Mouse (Mus musculus) intestine, embryonic 16.5 days (tissue): ENCODE measurements at regions not wholly inside any gene's neighbourhood (a gene's known extent, or its start where the extent isn't known, plus 50 kb on each side); places are given as distances from the start of the nearest gene placed in this dataset.

ENCODE experiments used
- ATAC-seq: fragments of 200-750 bp; cut with Nextera tagmentation; 2 replicates; pipeline ENCODE4 v1.8.0; 2017; ENCODE audit warnings: moderate TSS enrichment, moderate library complexity
- H3K27ac ChIP-seq: fragments of 300-500 bp; sonication (generic); 2 replicates; pipeline ENCODE4 v1.5.1; 2014; ENCODE audit warnings: mild to moderate bottlenecking, low read length
- H3K27me3 ChIP-seq: fragments of 300-500 bp; sonication (generic); replicated peaks from 2 replicates; pipeline ENCODE4 v1.6.1; 2014; ENCODE audit warnings: low read length, control low read depth, mixed read lengths; ENCODE audit not compliant: control insufficient read depth, insufficient read depth
- H3K36me3 ChIP-seq: fragments of 300-500 bp; sonication (generic); 2 replicates; pipeline ENCODE4 v1.6.1; 2014; ENCODE audit warnings: low read length, control low read depth; ENCODE audit not compliant: control insufficient read depth, insufficient read depth
- H3K4me1 ChIP-seq: fragments of 300-500 bp; sonication (generic); 2 replicates; pipeline ENCODE4 v1.6.1; 2014; ENCODE audit warnings: low read length, control low read depth, mixed read lengths; ENCODE audit not compliant: control insufficient read depth, insufficient read depth
- H3K4me2 ChIP-seq: fragments of 300-500 bp; sonication (generic); 2 replicates; pipeline ENCODE4 v1.6.1; 2014; ENCODE audit warnings: low read depth, low read length, control low read depth
- H3K4me3 ChIP-seq: fragments of 300-500 bp; sonication (generic); 2 replicates; pipeline ENCODE4 v1.5.1; 2014; ENCODE audit warnings: mild to moderate bottlenecking, low read length
- H3K9ac ChIP-seq: fragments of 300-500 bp; sonication (generic); 2 replicates; pipeline ENCODE4 v1.6.1; 2014; ENCODE audit warnings: low read depth, low read length
- H3K9me3 ChIP-seq: fragments of 300-500 bp; sonication (generic); 2 replicates; pipeline ENCODE4 v1.6.1; 2016; ENCODE audit warnings: low read length, control low read depth; ENCODE audit not compliant: control insufficient read depth
- WGBS: fragments of 180-500 bp; shearing (Covaris S2); extraction: QIAGEN DNeasy Blood & Tissue Kit; methylation state at CpG from one replicate; pipeline ENCODE4 v1.1.7; 2014; 5-methylcytosine and 5-hydroxymethylcytosine counted together

DNA sequence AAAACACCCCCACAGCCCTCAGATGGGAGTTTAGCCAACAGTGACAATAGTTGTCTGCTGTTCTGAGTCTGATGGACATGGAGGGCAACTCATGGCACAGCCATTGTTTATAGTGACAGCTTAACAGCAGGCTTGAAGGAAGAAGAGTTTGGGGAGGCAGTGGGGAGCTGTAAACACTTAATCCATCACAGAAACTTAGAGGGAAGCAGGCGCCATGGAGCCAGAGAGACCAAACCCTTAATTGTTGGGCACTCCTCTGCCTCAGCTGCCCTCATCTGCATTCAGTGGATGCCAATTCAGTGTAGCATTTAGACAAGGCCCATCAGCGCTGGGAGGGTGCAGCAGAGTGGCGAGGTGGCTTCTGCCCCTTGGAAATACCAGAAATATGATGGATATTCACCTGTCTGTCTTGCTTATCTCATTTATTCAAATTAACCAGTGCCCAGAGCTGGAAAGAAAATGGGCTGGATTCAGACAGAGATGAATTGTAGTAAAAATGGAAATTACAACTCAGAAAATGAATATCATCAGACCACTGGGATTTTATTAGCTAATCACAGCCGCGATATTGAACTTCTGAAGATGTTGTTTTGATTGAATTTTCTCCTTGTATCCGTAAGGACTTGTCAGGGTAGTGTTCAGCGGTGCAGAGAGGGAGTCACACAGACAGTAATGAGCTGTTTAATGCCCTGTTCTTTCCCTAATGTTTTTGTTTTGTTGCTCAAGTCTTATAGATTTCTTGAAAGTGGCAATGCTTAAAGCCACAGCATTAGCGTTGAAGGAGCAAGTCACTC is 108.1 kb downstream of the Ackr3 start:
- Histone ChIP-seq H3K9me3 (no peaks in the 10 kb centered on the region), H3K36me3 (no peaks in the 10 kb centered on the region), H3K4me3 (no peak overlapping the region), H3K4me2 (no peak overlapping the region), H3K9ac (no peak overlapping the region), H3K27ac (no peak overlapping the region), H3K27me3 (no peaks in the 10 kb centered on the region), H3K4me1 (no peaks in the 10 kb centered on the region)
- no peak for ATAC-seq
- WGBS = 69% methylated on average over 8 of the region's 8 CpGs

DNA sequence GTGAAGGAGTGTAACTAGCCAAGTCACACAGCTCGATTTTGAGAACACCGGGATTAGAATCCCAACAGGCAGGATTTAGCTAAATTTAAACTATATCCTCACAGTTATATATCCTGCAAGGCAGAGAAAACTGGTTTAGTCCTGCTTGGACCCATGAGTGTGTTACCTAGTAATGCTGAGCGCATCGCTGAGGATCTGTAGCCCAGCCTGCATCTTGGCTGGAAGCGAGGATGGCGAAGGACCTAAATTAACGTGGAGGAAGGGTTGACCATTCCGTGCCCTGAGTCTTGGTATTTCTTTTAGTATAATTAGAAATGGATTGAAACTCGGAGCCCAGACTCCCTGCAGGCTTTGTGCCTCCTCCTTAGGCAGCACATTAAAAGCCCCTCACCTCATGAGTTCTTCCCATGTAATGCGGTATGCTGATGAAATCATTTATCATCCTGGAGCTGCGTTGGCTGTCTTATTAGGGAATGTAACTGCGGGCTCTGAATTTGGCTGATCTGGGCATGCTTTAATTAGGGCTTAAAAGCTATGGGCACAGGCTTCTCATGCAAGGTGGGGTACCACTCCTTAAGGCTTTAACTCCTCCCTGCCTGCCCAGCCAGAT is 110.1 kb downstream of the Ackr3 start:
- H3K9ac ChIP-seq = no peak overlapping the region
- no peak overlapping the region for H3K4me2 ChIP-seq
- H3K27me3 ChIP-seq = no peaks in the 10 kb centered on the region
- H3K4me3 ChIP-seq = no peak overlapping the region
- H3K9me3 ChIP-seq = no peaks in the 10 kb centered on the region
- H3K27ac ChIP-seq = no peak overlapping the region
- no peaks in the 10 kb centered on the region for H3K4me1 ChIP-seq
- H3K36me3 ChIP-seq = no peaks in the 10 kb centered on the region
- no peak for ATAC-seq
- WGBS = 84% methylated on average over 12 of the region's 12 CpGs

DNA sequence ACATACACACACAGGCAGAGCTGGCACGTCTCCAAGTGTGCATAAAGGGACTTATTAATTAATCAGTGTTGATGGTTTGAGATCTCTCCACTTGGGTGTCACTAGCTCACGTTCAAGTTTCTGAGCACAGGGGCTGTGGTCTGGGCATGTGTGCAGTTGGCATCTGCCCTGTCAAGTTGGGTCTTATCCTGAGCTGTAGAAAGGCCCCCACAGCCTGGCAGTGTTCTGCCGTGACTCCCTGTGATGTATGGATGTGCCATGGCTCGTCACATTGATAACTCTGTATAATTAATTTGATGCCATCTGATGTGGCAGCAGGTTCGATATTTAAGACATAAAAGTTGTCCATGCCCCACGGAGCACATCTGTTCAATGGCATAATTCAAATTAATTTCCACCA is 114.1 kb downstream of the Ackr3 start:
- Histone ChIP-seq H3K4me2 (no peak overlapping the region), H3K9ac (no peak overlapping the region), H3K27ac (no peak overlapping the region), H3K4me3 (no peak overlapping the region), H3K36me3 (no peaks in the 10 kb centered on the region), H3K27me3 (no peaks in the 10 kb centered on the region), H3K9me3 (no peaks in the 10 kb centered on the region), H3K4me1 (no peaks in the 10 kb centered on the region)
- 79% methylated on average over 6 of the region's 6 CpGs for WGBS
- ATAC-seq = no peak

DNA sequence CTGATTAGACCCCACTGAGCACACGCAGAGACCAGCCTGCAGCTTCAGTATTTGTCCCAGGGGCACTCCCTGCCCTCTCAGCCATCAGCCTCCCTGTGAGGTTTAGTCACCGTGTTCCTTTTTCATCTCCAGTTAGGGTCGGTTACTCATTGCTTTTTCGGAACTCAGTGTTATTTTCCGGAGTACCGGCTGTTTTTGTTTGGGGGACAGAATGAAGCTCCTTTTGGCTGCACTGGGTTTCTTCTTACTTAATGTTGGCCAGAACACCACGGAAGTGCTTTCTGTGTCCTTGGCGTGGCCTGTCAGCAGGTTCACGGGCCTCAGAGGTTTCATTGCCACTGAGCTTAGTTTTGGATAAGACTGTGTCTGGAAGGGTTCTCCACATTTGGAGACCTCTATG is 114.7 kb downstream of the Ackr3 start:
- Histone ChIP-seq H3K4me1 (no peaks in the 10 kb centered on the region), H3K4me2 (no peak overlapping the region), H3K27me3 (no peaks in the 10 kb centered on the region), H3K4me3 (no peak overlapping the region), H3K36me3 (no peaks in the 10 kb centered on the region), H3K27ac (no peak overlapping the region), H3K9ac (no peak overlapping the region), H3K9me3 (no peaks in the 10 kb centered on the region)
- WGBS = 80% methylated on average over 9 of the region's 9 CpGs
- ATAC-seq = no peak

DNA sequence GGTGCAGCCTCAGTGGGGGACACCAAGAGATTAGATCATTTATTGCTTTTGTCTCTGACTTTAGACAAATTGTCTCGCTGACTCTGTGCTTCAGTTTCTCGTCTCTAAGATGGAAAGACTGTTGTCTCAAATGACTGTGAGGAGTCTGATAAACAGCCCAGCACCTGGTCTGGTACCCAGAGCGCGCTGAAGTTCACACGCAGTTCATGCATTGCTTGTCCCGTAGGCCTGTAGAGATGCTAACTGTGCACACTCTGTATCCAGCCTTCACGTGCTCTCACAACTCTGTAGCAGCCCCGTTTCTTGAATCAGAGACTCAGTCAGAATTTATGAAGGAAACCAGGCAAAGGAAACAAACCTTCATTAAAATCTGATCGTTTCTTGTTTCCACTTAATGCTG is 116.7 kb downstream of the Ackr3 start:
- no peak overlapping the region for H3K27ac ChIP-seq
- H3K9me3 ChIP-seq = no peaks in the 10 kb centered on the region
- no peak for ATAC-seq
- no peaks in the 10 kb centered on the region for H3K27me3 ChIP-seq
- WGBS = 54% methylated on average over 9 of the region's 9 CpGs
- no peak overlapping the region for H3K4me3 ChIP-seq
- no peak overlapping the region for H3K9ac ChIP-seq
- no peaks in the 10 kb centered on the region for H3K36me3 ChIP-seq
- no peaks in the 10 kb centered on the region for H3K4me1 ChIP-seq
- H3K4me2 ChIP-seq = no peak overlapping the region

DNA sequence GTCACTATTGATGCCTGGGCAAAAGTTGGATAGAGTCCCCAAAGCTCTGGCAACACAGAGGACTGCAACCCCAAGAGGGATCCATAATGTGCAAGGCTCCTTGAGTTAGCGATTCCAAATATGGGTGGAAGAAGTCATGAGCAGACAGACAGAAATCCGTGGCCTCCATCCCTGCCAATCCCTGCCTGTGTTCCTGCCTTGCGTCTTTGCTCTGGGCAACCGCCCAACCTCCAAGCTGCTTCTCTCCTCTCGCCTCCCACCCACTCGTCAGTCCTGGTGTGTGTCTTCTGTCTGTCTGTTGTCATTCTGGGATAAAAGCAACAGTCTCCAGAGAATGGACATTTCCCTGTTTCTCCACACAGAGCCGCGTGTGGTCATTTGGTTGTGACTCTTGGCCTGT is 117.7 kb downstream of the Ackr3 start:
- H3K36me3 ChIP-seq = no peaks in the 10 kb centered on the region
- no peaks in the 10 kb centered on the region for H3K4me1 ChIP-seq
- H3K9me3 ChIP-seq = no peaks in the 10 kb centered on the region
- H3K27ac ChIP-seq = no peak overlapping the region
- WGBS = 74% methylated on average over 8 of the region's 8 CpGs
- no peak overlapping the region for H3K4me3 ChIP-seq
- no peak for ATAC-seq
- no peak overlapping the region for H3K9ac ChIP-seq
- H3K4me2 ChIP-seq = no peak overlapping the region
- H3K27me3 ChIP-seq = no peaks in the 10 kb centered on the region

DNA sequence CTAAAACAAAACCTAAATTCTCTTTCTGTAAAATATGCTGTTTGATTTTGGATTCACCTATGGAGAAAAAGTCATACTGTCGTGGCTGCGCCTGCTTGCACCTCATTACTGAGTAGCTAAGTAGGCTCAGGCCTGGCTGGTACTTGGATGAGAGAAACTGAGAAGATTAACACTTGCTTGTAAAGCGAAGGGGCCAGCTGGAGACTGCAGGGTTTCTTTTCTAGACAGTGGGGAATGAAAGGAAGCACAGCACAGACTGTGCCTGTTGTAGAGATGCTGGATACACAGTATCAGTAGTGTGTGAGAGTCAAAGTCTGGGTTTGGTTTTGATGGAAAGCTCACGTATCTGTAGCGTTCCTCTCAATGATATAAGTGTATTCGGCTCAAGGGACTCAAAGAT is 123.5 kb downstream of the Ackr3 start:
- Histone ChIP-seq H3K9me3 (no peaks in the 10 kb centered on the region), H3K4me1 (no peaks in the 10 kb centered on the region), H3K27ac (no peak overlapping the region), H3K9ac (no peak overlapping the region), H3K36me3 (no peaks in the 10 kb centered on the region), H3K27me3 (no peaks in the 10 kb centered on the region), H3K4me2 (no peak overlapping the region), H3K4me3 (no peak overlapping the region)
- WGBS = 74% methylated on average over 6 of the region's 6 CpGs
- ATAC-seq = no peak

DNA sequence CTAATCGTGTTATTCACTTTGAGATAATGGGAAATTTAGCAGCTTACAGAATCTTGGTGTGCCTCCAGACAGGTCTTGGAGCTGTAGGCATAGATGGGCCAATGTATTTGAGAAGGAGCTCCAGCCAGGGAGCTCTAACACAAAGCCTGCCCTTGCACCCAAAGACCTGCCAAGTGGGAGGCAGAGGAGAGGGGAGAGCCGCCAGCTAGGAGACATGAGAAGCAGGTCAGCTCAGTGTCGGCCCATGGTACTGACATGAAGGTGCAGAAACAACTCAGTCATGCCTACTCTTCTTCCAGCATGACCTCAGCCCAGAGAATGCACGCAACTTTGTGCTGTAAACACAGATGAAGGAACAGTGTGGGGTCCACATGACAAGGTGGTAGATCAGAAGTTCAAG is 128.8 kb downstream of the Ackr3 start:
- no peak overlapping the region for H3K4me2 ChIP-seq
- no peak overlapping the region for H3K9ac ChIP-seq
- H3K27ac ChIP-seq = no peak overlapping the region
- no peak for ATAC-seq
- no peaks in the 10 kb centered on the region for H3K9me3 ChIP-seq
- WGBS = 89% methylated on average over 4 of the region's 4 CpGs
- H3K4me1 ChIP-seq = peaks cover 11% of the 10 kb centered on the region
- H3K36me3 ChIP-seq = no peaks in the 10 kb centered on the region
- no peaks in the 10 kb centered on the region for H3K27me3 ChIP-seq
- H3K4me3 ChIP-seq = no peak overlapping the region

DNA sequence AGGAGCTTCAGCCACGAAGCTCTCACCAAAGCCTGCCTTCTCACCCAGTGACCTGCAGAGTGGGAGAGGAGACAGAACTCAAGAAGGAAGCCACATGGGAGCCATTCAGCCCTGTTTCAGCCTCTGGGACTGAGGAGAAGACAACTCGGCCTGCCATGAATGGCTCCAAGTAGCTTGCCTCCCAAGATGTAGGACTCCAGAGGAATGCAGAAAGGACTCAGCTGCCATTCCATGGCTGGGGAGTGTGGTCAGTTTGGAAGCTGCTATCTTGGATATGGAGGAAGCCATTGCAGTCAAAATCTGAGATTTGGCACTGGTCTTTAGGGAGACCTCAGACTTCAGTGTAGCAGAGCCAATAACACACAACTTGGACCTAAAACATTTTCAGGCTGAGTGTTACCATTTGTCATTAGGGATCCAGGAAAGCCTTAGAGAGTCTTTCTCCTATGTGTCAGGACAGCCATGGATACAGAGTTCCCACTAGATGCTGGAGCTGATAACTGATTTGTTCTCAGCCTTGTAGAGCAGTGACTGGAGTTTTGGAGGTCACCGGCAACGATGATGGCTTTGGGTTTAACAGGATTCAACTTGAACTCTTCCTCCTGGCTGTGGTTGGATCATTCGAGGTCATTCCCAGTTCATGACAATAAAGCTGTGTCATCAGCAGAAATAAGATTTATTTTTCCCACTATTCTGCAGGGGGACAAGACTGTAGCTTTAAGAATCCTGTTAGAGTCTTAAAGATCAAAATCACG is 130.1 kb downstream of the Ackr3 start:
- Histone ChIP-seq H3K27ac (no peak overlapping the region), H3K4me2 (no peak overlapping the region), H3K4me3 (no peak overlapping the region), H3K36me3 (no peaks in the 10 kb centered on the region), H3K4me1 (peaks cover 14% of the 10 kb centered on the region), H3K9me3 (no peaks in the 10 kb centered on the region), H3K9ac (no peak overlapping the region), H3K27me3 (no peaks in the 10 kb centered on the region)
- ATAC-seq = no peak
- 64% methylated on average over 6 of the region's 6 CpGs for WGBS
